Mouse (Mus musculus): ENCODE results near the gene Alyref. TPM values are rescaled to one million over a fixed set of nuclear protein-coding genes. Genes with fewer than 3 reads are reported as not detected.

Gene Alyref
- polyA plus RNA-seq, 1 experiment = 23.6 TPM

DNA sequence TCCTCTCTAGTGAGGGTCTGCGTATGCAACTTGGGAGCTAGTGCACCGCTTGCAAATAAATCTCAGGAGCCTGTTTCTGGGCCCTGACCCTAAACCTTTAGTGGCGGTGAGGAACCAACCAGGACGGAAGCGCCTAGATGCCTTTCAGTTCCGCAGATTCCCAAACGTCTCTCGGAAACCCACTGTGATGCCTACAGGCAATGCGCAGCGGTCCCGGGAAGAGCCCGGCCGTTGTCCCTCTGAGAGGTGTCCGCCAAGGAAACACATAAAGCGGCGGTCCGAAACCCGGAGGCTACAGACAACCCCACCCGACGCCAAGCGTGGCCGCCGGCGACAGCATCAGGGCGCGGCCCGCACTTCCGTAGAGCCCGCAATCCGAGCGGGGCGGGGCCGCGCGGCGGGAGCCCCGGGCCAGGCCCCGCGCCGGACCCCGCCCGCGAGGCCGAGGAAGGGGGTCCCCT lies 17.3 kb downstream of the Alyref start:
- Histone ChIP-seq H3K27ac (ENCODE audit: control insufficient read depth, insufficient read depth, low read depth, low read length) (peak overlapping the region; percentile 83), H3K27me3 (ENCODE audit: control insufficient read depth, insufficient read depth, low read length) (no peaks in the 10 kb centered on the region), H3K4me3 (ENCODE audit: control insufficient read depth, low read depth, low read length) (peak overlapping the region; percentile 90), H3K36me3 (ENCODE audit: control insufficient read depth, insufficient read depth, low read length) (peaks cover 3% of the 10 kb centered on the region; the same call in 1 of the 2 replicates), H3K4me1 (ENCODE audit: control insufficient read depth, insufficient read depth, low read length) (peaks cover 18% of the 10 kb centered on the region)
- TF ChIP-seq POLR2A (IDR thresholded peaks at IDR 0.05; ENCODE audit: control insufficient read depth, low read depth, low read length) = no peak

DNA sequence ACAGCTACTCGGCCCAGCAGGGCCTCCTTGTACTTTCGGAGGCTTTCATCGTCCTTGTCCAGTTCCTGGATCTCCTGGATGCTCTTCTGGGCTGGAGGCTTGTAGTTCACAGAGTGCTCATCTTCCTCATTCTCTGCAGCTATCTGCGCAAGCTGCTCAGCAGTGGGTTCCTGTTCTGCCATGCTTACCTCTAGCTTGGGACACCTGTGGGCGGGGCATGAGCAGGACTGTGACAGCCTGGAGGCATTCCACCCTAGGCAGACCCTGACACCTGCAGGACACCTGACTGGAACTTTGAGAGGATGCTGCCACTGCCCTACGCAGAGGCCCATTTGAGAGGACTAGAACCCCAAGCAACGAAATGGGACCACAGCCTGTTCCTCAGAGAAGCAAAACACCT lies 18.0 kb downstream of the Alyref start:
- H3K27ac ChIP-seq (ENCODE audit: control insufficient read depth, insufficient read depth, low read depth, low read length) = no peak overlapping the region
- peak overlapping the region; percentile 90; the same call in 1 of the 2 replicates for H3K4me3 ChIP-seq (ENCODE audit: control insufficient read depth, low read depth, low read length)
- TF ChIP-seq POLR2A (IDR thresholded peaks at IDR 0.05; ENCODE audit: control insufficient read depth, low read depth, low read length) (no peak), CTCF (IDR thresholded peaks at IDR 0.05; ENCODE audit: control insufficient read depth, insufficient read depth, insufficient replicate concordance, low read depth, low read length) (no peak)
- no peaks in the 10 kb centered on the region for H3K27me3 ChIP-seq (ENCODE audit: control insufficient read depth, insufficient read depth, low read length)
- peaks cover 3% of the 10 kb centered on the region; the same call in 1 of the 2 replicates for H3K36me3 ChIP-seq (ENCODE audit: control insufficient read depth, insufficient read depth, low read length)
- H3K4me1 ChIP-seq (ENCODE audit: control insufficient read depth, insufficient read depth, low read length) = peaks cover 18% of the 10 kb centered on the region

DNA sequence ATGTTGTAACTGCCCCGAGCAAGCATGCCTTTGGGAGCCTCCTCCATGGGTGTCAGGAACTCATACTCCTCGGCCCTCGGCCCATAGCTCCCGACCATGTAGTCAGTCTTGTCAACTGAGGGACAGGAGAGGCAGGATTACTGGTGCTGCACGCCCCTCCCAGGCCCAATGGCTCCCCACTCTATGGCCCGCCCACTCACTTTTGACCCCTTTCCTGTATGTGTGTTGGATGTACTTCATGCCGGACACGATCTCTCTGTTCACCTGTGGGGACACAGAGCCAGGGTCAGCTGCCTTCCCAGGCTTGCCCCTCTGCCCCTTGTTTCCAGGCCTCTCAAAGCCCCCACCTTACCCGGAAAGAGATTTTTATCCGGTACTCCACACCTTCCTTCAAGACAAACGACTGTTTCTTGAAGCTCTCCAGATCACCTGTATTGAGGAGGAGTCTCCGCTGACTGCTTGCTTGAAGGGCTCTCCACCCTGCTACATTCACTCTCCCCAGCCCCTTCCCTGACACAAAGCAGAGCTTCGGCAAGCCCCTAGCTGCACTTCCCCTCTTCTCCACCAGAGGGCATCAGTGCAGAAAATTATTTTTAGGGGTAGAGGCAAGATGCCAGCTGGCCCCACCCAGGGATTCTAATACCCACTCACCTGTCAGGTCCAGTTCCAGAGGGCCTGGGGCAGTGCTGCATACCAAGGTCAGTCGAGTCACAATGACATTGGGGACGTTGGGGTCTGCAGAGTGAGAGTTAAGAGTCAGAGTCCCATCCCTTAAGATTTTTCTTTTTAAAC lies 18.7 kb downstream of the Alyref start:
- Histone ChIP-seq H3K36me3 (ENCODE audit: control insufficient read depth, insufficient read depth, low read length) (peaks cover 3% of the 10 kb centered on the region; the same call in 1 of the 2 replicates), H3K4me3 (ENCODE audit: control insufficient read depth, low read depth, low read length) (no peak overlapping the region)

DNA sequence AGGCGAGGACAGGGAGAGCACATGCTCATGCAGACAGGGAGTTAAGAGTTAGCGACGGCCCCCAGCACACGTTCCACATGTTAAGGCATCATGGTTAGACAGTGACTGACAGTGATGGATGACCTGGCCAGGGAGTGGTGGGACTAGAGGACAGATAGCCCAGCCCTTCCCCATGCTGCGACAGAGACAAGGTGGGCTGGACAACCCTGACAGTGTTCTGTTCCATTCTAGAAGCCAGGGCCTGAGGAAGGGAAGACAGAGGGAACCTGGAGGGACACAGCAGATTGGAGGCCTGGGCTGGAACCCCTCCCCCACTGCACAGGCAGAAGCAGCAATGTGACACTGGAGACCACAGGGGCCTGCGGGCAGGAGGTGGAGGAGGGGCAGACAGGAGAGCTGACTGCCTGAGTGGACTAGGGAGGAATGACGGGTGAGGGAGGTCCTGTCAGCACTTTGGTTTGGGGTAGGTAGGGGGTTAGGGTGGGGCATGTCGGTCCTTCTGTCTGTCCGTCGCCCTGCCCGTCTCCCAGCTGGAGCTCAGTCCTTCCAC lies 19.4 kb downstream of the Alyref start:
- peaks cover 3% of the 10 kb centered on the region; the same call in 1 of the 2 replicates for H3K36me3 ChIP-seq (ENCODE audit: control insufficient read depth, insufficient read depth, low read length)
- H3K27me3 ChIP-seq (ENCODE audit: control insufficient read depth, insufficient read depth, low read length) = no peaks in the 10 kb centered on the region
- H3K27ac ChIP-seq (ENCODE audit: control insufficient read depth, insufficient read depth, low read depth, low read length) = no peak overlapping the region
- H3K4me1 ChIP-seq (ENCODE audit: control insufficient read depth, insufficient read depth, low read length) = peaks cover 21% of the 10 kb centered on the region
- no peak overlapping the region for H3K4me3 ChIP-seq (ENCODE audit: control insufficient read depth, low read depth, low read length)
- no peak for TF ChIP-seq POLR2A (IDR thresholded peaks at IDR 0.05; ENCODE audit: control insufficient read depth, low read depth, low read length)
- TF ChIP-seq CTCF (IDR thresholded peaks at IDR 0.05; ENCODE audit: control insufficient read depth, insufficient read depth, insufficient replicate concordance, low read depth, low read length) = no peak

More for the DNA sequence above, 18.7 kb downstream of the Alyref start:
- H3K27me3 ChIP-seq (ENCODE audit: control insufficient read depth, insufficient read depth, low read length) = no peaks in the 10 kb centered on the region
- peaks cover 18% of the 10 kb centered on the region for H3K4me1 ChIP-seq (ENCODE audit: control insufficient read depth, insufficient read depth, low read length)
- no peak overlapping the region for H3K27ac ChIP-seq (ENCODE audit: control insufficient read depth, insufficient read depth, low read depth, low read length)
- TF ChIP-seq CTCF (IDR thresholded peaks at IDR 0.05; ENCODE audit: control insufficient read depth, insufficient read depth, insufficient replicate concordance, low read depth, low read length) (peak; percentile 72), POLR2A (IDR thresholded peaks at IDR 0.05; ENCODE audit: control insufficient read depth, low read depth, low read length) (no peak)

DNA sequence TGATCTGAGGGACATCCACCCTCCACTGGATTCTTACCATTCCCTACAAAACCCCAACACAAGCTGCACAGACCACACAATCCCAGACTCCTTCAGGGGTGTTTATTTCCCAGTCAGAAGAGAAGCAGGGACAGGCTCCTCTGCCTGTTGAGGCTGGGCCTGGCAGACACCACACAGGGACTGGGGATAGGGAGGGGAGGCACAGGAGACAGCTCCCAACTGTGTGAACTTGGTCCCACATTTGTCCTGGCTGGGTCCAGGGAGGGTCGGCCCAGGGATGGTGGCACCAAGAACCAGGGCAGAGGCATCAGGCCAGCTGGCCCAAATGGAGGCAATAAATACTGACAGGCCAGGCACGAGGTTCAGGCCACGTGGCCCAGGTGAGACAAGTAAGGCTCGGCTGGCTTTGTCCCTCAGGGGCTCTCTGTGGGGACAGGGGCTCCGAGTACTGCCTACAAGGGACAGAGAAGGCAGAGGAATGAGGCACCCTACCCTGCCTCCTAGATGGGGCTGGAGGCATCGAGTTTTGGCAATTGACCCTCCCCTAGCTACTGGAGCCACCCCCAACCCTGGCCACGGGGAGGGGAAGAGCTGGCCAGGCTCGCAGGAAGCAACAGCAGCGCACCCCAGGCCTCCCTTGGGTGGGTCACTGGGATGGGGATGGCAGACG lies 20.0 kb downstream of the Alyref start:
- H3K27me3 ChIP-seq (ENCODE audit: control insufficient read depth, insufficient read depth, low read length) = no peaks in the 10 kb centered on the region
- H3K36me3 ChIP-seq (ENCODE audit: control insufficient read depth, insufficient read depth, low read length) = peaks cover 3% of the 10 kb centered on the region; the same call in 1 of the 2 replicates
- H3K4me1 ChIP-seq (ENCODE audit: control insufficient read depth, insufficient read depth, low read length) = peaks cover 22% of the 10 kb centered on the region
- H3K4me3 ChIP-seq (ENCODE audit: control insufficient read depth, low read depth, low read length) = no peak overlapping the region
- no peak overlapping the region for H3K27ac ChIP-seq (ENCODE audit: control insufficient read depth, insufficient read depth, low read depth, low read length)
- TF ChIP-seq CTCF (IDR thresholded peaks at IDR 0.05; ENCODE audit: control insufficient read depth, insufficient read depth, insufficient replicate concordance, low read depth, low read length) (no peak), POLR2A (IDR thresholded peaks at IDR 0.05; ENCODE audit: control insufficient read depth, low read depth, low read length) (no peak)

DNA sequence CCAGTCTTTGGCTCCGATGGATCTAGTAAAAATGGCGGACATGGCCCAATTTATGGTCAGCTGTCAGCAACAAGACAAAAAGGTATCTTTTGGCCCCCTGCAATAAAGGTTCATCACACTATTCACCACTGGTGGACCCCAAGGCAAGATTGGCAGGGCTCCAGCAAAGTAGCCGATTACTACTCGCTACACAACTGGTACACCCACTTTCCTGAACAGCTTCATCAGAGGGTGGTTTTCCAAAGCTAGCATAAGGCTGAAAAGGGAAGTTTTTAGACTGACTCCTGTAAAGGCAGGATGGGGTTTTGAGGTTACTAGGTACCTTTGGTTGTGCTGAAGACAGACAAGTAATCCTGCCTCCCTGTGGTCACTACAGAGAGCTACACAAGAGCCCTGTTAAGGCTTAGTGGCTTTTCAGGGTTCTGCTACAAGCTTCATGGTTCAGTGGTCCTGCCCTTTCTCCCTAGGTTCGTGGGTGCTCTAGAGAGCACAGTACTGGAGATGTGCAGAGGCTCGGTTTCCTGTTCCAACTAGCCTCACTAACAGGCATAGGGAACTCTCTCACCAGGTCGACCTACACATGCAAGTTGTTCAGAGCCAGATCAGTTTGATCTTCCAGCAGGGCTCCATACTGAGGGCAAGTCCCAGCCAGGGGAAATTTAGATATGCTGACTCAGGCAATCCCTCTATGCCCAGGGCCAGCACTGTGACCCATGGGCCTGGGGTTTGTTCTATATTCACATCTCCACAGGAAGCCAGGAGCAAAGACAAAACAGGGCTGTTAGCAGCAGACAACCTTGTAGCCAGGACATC lies 20.7 kb downstream of the Alyref start:
- H3K4me3 ChIP-seq (ENCODE audit: control insufficient read depth, low read depth, low read length) = no peak overlapping the region
- H3K27me3 ChIP-seq (ENCODE audit: control insufficient read depth, insufficient read depth, low read length) = no peaks in the 10 kb centered on the region
- TF ChIP-seq CTCF (IDR thresholded peaks at IDR 0.05; ENCODE audit: control insufficient read depth, insufficient read depth, insufficient replicate concordance, low read depth, low read length) (no peak), POLR2A (IDR thresholded peaks at IDR 0.05; ENCODE audit: control insufficient read depth, low read depth, low read length) (no peak)
- peaks cover 22% of the 10 kb centered on the region for H3K4me1 ChIP-seq (ENCODE audit: control insufficient read depth, insufficient read depth, low read length)
- H3K36me3 ChIP-seq (ENCODE audit: control insufficient read depth, insufficient read depth, low read length) = peaks cover 3% of the 10 kb centered on the region; the same call in 1 of the 2 replicates
- H3K27ac ChIP-seq (ENCODE audit: control insufficient read depth, insufficient read depth, low read depth, low read length) = no peak overlapping the region
